Mouse (Mus musculus) ES-E14 (cell line): ENCODE measurements around the gene Adarb2. TPM values are rescaled to one million over a fixed set of nuclear protein-coding genes. Genes with fewer than 3 reads are reported as not detected.

Source experiments
- DNase-seq: peaks from one replicate; pipeline ENCODE4 v3.0.0-alpha.2; 2013; ENCODE audit warnings: low read depth, low spot score
- H3K27ac ChIP-seq: 2 replicates; pipeline ENCODE4 v1.5.1; 2012; ENCODE audit warnings: low read depth, mild to moderate bottlenecking, low read length, moderate library complexity, mixed read lengths; ENCODE audit not compliant: poor library complexity, insufficient read depth, severe bottlenecking
- H3K36me3 ChIP-seq: 2 replicates; pipeline ENCODE4 v1.6.1; 2012; ENCODE audit warnings: mild to moderate bottlenecking, low read length, moderate library complexity, mixed read lengths; ENCODE audit not compliant: control insufficient read depth, poor library complexity, insufficient read depth, severe bottlenecking
- H3K4me1 ChIP-seq, 2 experiments: fragments of 150-350 bp in 1 of 2; sonication (generic) in 1 of 2; 2 replicates each; pipeline ENCODE4 v1.6.1; 2012; ENCODE audit warnings: low read length in 2 of 2, mild to moderate bottlenecking in 1 of 2, mixed read lengths in 1 of 2; ENCODE audit not compliant: control insufficient read depth in 2 of 2, insufficient read depth in 2 of 2, poor library complexity in 1 of 2
- H3K4me3 ChIP-seq, 2 experiments: fragments of 150-350 bp in 1 of 2; sonication (generic) in 1 of 2; 2 replicates each; pipeline ENCODE4 v1.5.1; 2012; ENCODE audit warnings: low read length in 2 of 2, low read depth in 1 of 2, mild to moderate bottlenecking in 1 of 2, mixed read lengths in 1 of 2; ENCODE audit not compliant: insufficient read depth in 1 of 2, poor library complexity in 1 of 2, severe bottlenecking in 1 of 2
- H3K9ac ChIP-seq: 2 replicates; pipeline ENCODE4 v1.6.1; 2012; ENCODE audit warnings: low read depth, mild to moderate bottlenecking, low read length, mixed read lengths; ENCODE audit not compliant: poor library complexity, insufficient read depth, severe bottlenecking
- H3K9me3 ChIP-seq: fragments of 150-350 bp; sonication (generic); 2 replicates; pipeline ENCODE4 v1.6.1; 2012; ENCODE audit warnings: low read depth, mild to moderate bottlenecking, low read length; ENCODE audit not compliant: control insufficient read depth, insufficient read depth
- CHD2 ChIP-seq: IDR thresholded peaks from 2 replicates; pipeline ENCODE4 v1.6.1; 2014; ENCODE audit warnings: mild to moderate bottlenecking, low read depth, low read length, inconsistent platforms
- HCFC1 ChIP-seq: IDR thresholded peaks from 2 replicates; pipeline ENCODE4 v1.6.1; 2012; ENCODE audit warnings: low read length, inconsistent platforms, borderline replicate concordance; ENCODE audit not compliant: insufficient read depth
- MAFK ChIP-seq: IDR thresholded peaks from 2 replicates; pipeline ENCODE4 v1.6.1; 2014; ENCODE audit warnings: mild to moderate bottlenecking, low read depth, low read length, inconsistent platforms; ENCODE audit not compliant: insufficient read depth
- ZC3H11A ChIP-seq: IDR thresholded peaks from 2 replicates; pipeline ENCODE4 v1.6.1; 2012; ENCODE audit warnings: low read depth, mild to moderate bottlenecking, inconsistent platforms, low read length, borderline replicate concordance
- ZNF384 ChIP-seq: IDR thresholded peaks from 2 replicates; pipeline ENCODE4 v1.6.1; 2012; ENCODE audit warnings: low read depth, low read length, inconsistent platforms
- in situ Hi-C, 2 experiments: fragments of 600-800 bp; cut with MboI; formaldehyde crosslinking; loops; one replicate each; pipeline ENCODE4 v1.15.1; 2025; ENCODE audit warnings: low sequenced_read_pairs in 2 of 2, inconsistent platforms in 1 of 2; ENCODE audit not compliant: unreplicated experiment in 2 of 2
- total RNA-seq: library from RNA; depleted of rRNA; stranded (reverse); fragments of 300-350 nt; gene quantifications from 2 replicates; pipeline ENCODE4 v1.2.3, GENCODE M21; 2012

Gene Adarb2
- total RNA-seq, 1 experiment, result 0.27 TPM

- DNase-seq, result no peak
- TF ChIP-seq CHD2 (no peak), ZC3H11A (no peak), HCFC1 (no peak), ZNF384 (no peak), MAFK (no peak)
- H3K4me3 ChIP-seq, result no peak overlapping the region
- no peaks in the 10 kb centered on the region for H3K4me1 ChIP-seq
- no peak overlapping the region for H3K27ac ChIP-seq
- no peak overlapping the region for H3K9ac ChIP-seq
- H3K9me3 ChIP-seq, result no peaks in the 10 kb centered on the region
- in situ Hi-C loops, result no loop called here
- no peaks in the 10 kb centered on the region for H3K36me3 ChIP-seq
Measured at GRCm38 (mm10) chr13:8457831-8458230, 255.2 kb downstream of the Adarb2 start.

- TF ChIP-seq ZC3H11A, result no peak
- TF ChIP-seq MAFK, result no peak
- TF ChIP-seq CHD2, result no peak
- TF ChIP-seq HCFC1, result no peak
- TF ChIP-seq ZNF384, result no peak
- no peaks in the 10 kb centered on the region for H3K4me1 ChIP-seq
- H3K27ac ChIP-seq, result no peak overlapping the region
- no peak overlapping the region for H3K9ac ChIP-seq
- in situ Hi-C loops, result no loop called here
- peak; percentile 24 for DNase-seq
- no peaks in the 10 kb centered on the region; the same call in 1 of the 2 replicates for H3K9me3 ChIP-seq
- H3K4me3 ChIP-seq, result no peak overlapping the region
- H3K36me3 ChIP-seq, result no peaks in the 10 kb centered on the region
Measured at GRCm38 (mm10) chr13:8467591-8468366, 265.1 kb downstream of the Adarb2 start.

GRCm38 (mm10) chr13:8476237-8476636 lies 273.6 kb downstream of the Adarb2 start:
- H3K9me3 ChIP-seq, result peaks cover 6% of the 10 kb centered on the region
- TF ChIP-seq CHD2, result no peak
- TF ChIP-seq ZNF384, result no peak
- TF ChIP-seq ZC3H11A, result no peak
- TF ChIP-seq HCFC1, result no peak
- TF ChIP-seq MAFK, result no peak
- no peaks in the 10 kb centered on the region for H3K4me1 ChIP-seq
- H3K27ac ChIP-seq, result no peak overlapping the region
- no peaks in the 10 kb centered on the region for H3K36me3 ChIP-seq
- no peak for DNase-seq
- no peak overlapping the region for H3K4me3 ChIP-seq
- no peak overlapping the region for H3K9ac ChIP-seq
- in situ Hi-C loops, result no loop called here

DNA sequence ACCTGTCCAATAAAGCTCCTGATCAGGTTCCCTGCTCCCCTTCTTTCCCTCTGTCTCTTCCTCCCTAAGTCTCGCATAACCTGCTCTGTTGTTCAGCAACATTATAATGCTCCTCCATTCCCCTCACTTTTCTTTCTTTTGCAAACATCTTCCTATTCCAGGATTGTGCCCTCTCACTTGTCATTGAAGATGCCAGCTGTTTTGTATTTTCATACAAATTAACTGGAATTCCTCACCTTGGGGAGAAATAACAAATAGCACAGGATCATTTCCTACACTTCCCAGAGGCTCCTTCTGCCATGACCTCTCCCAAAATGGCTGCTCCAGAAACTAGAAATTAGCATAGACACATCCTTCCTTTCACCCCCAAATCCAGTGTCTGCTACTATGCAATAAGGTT lies 276.1 kb downstream of the Adarb2 start:
- Histone ChIP-seq H3K9me3 (peaks cover 6% of the 10 kb centered on the region), H3K4me3 (no peak overlapping the region), H3K9ac (no peak overlapping the region), H3K4me1 (no peaks in the 10 kb centered on the region), H3K36me3 (no peaks in the 10 kb centered on the region), H3K27ac (no peak overlapping the region)
- DNase-seq, result no peak
- in situ Hi-C loops, result no loop called here
- no peak for TF ChIP-seq CHD2
- TF ChIP-seq HCFC1, result no peak
- no peak for TF ChIP-seq ZC3H11A
- TF ChIP-seq MAFK, result no peak
- no peak for TF ChIP-seq ZNF384
